Mouse (Mus musculus) heart, embryonic 10.5 days (tissue): ENCODE results near the gene Cldn7. TPM values are rescaled to one million over a fixed set of nuclear protein-coding genes. Genes with fewer than 3 reads are reported as not detected.
"Not testable (repeated sequence)": the region's sequence is repeated elsewhere in the genome, so short reads cannot be mapped to it uniquely, and the experiment has no call there.

Source experiments
- DNase-seq: peaks from one replicate; pipeline ENCODE4 v3.0.0-alpha.2; 2017; ENCODE audit warnings: low spot score
- H3K27ac ChIP-seq: fragments of 300-500 bp; sonication (generic); 2 replicates; pipeline ENCODE4 v1.5.1; 2016; ENCODE audit warnings: mild to moderate bottlenecking
- H3K27me3 ChIP-seq: fragments of 300-500 bp; sonication (generic); 2 replicates; pipeline ENCODE4 v1.6.1; 2016; ENCODE audit warnings: mild to moderate bottlenecking; ENCODE audit not compliant: poor library complexity, insufficient read depth, severe bottlenecking
- H3K36me3 ChIP-seq: fragments of 300-500 bp; sonication (generic); 2 replicates; pipeline ENCODE4 v1.6.1; 2016; ENCODE audit warnings: mild to moderate bottlenecking, moderate library complexity
- H3K4me1 ChIP-seq: fragments of 300-500 bp; sonication (generic); 2 replicates; pipeline ENCODE4 v1.6.1; 2016; ENCODE audit warnings: mild to moderate bottlenecking
- H3K4me3 ChIP-seq: fragments of 300-500 bp; sonication (generic); 2 replicates; pipeline ENCODE4 v1.5.1; 2016; ENCODE audit warnings: mild to moderate bottlenecking, moderate library complexity
- H3K9me3 ChIP-seq: fragments of 300-500 bp; sonication (generic); 2 replicates; pipeline ENCODE4 v1.6.1; 2016; ENCODE audit warnings: mild to moderate bottlenecking, moderate library complexity
- WGBS: fragments of 180-500 bp; shearing (Covaris S2); methylation state at CpG from one replicate; pipeline ENCODE4 v1.1.7; 2016; 5-methylcytosine and 5-hydroxymethylcytosine counted together
- polyA plus RNA-seq: library from polyadenylated mRNA; unstranded; fragments of >200 nt; fragmentation: Nextera tagmentation; extraction: Ambion mirVana; gene quantifications from 2 replicates; pipeline ENCODE4 v1.2.1, GENCODE M21; 2016

Cldn7 gene
- 4.7 and 22.3 TPM in 2 replicates for polyA plus RNA-seq

DNA sequence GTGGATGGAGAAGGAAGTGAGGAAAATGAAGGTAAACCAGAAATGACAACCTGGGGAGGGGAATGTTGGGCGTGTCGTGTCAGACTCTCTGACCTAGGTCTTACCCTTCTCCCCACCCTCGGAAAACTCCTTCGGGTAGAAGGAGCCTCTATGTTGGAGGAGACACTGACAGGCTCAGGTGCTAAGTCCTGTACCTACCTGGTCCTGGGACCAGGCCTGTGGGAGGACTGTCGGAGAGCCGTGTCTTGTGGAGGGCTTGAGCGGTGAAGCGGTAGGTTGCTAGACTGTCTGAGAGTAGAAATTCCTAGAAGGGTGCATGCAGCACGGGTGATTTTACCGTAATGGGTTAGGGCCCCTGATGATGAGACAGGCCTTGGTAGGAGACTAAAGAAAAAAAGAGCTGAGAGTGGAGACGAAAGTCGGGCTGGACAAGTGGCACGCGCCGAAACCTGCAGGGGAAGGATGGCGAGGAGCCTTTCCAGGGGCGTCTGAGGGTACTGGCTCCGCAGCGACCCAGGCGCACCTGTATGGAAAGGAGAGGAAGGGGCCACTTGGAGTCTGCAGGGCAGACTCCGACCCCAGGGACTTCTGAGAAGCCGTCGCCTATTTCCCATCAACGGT is at the start of gene Cldn7:
Gene Cldn7 (plus strand): TSS at position 130 of the 621 bp plus-strand sequence.
- DNase-seq = no peak

GRCm38 (mm10) chr11:69914917-69915430 is 49.6 kb upstream of the Cldn7 start:
- peak overlapping the region; percentile 91 for H3K4me3 ChIP-seq
- H3K27ac ChIP-seq = peak overlapping the region; percentile 97
- WGBS = 37% methylated on average over 9 of the region's 9 CpGs
- H3K4me1 ChIP-seq = peaks cover 55% of the 10 kb centered on the region
- no peaks in the 10 kb centered on the region for H3K9me3 ChIP-seq
- H3K27me3 ChIP-seq = no peaks in the 10 kb centered on the region
- peaks cover 85% of the 10 kb centered on the region for H3K36me3 ChIP-seq
- DNase-seq = peak; percentile 74

More for the DNA sequence above, at the start of gene Cldn7:
- 0 out of 2 replicates have a peak within 1 kb of the TSS, but pooled peaks have one; percentile 43 for H3K27ac ChIP-seq
- WGBS = 10% methylated on average over 24 of the region's 24 CpGs
- peaks cover 74% of the 10 kb centered on the region for H3K27me3 ChIP-seq
- peaks cover 21% of the 10 kb centered on the region for H3K4me1 ChIP-seq
- H3K9me3 ChIP-seq = no peaks in the 10 kb centered on the region
- peak within 1 kb of the TSS; percentile 59 for H3K4me3 ChIP-seq
- peaks cover 18% of the 10 kb centered on the region for H3K36me3 ChIP-seq

DNA sequence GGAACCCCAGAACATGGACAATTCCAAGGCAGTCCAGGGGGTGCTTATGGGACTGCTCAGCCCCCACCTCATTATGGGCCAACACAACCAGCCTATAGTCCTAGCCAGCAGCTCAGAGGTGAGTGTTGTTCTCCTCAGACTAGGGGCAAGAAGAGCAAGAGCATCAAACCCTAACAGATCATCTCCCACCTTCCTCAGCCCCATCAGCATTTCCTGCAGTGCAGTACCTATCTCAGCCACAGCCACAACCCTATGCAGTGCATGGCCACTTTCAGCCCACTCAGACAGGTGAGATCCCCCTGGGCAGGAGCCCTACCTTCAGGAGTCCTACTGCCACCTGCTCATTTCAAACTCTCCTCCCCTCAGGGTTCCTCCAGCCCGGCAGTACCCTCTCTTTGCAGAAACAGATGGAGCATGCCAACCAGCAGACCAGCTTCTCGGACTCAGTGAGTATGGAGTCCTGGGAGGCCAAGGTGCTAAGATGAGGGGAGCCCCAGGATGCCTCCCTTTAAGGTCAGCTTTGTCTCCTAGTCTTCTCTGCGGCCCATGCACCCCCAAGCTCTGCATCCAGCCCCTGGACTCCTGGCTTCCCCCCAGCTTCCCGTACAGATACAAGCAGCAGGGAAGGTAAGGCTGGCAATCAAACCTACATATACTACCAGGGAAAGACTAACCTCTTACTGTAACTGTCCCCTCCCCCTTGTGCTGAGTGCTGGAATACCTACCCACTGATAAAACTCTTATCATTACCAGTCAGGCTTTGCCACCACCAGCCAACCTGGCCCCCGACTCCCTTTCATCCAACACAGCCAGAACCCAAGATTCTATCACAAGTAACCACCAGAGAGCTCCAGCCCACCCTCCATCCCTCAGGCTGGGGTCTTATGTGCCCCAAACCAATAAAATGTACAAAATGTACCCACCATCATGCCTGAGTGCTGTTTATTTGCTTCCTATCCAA is 48.6 kb upstream of the Cldn7 start:
- DNase-seq = peak; percentile 76
- 62% methylated on average over 5 of the region's 5 CpGs for WGBS
- no peaks in the 10 kb centered on the region for H3K27me3 ChIP-seq
- H3K9me3 ChIP-seq = no peaks in the 10 kb centered on the region
- H3K4me1 ChIP-seq = peaks cover 55% of the 10 kb centered on the region
- peak overlapping the region; percentile 91 for H3K4me3 ChIP-seq
- H3K36me3 ChIP-seq = peaks cover 75% of the 10 kb centered on the region
- peak overlapping the region; percentile 31 for H3K27ac ChIP-seq

- H3K27me3 ChIP-seq, H3K9me3 ChIP-seq, DNase-seq, H3K27ac ChIP-seq: not testable (repeated sequence)
- H3K36me3 ChIP-seq = peaks cover 67% of the 10 kb centered on the region
- peaks cover 55% of the 10 kb centered on the region for H3K4me1 ChIP-seq
- H3K4me3 ChIP-seq = peak overlapping the region; percentile 91; the same call in 1 of the 2 replicates
- 56% methylated on average over 7 of the region's 7 CpGs for WGBS
Measured at GRCm38 (mm10) chr11:69916652-69917378, 47.8 kb upstream of the Cldn7 start.

- H3K9me3 ChIP-seq = no peaks in the 10 kb centered on the region
- DNase-seq = peak; percentile 59
- no peaks in the 10 kb centered on the region for H3K27me3 ChIP-seq
- H3K4me3 ChIP-seq = no peak overlapping the region
- peaks cover 60% of the 10 kb centered on the region for H3K36me3 ChIP-seq
- H3K27ac ChIP-seq = no peak overlapping the region
- 82% methylated on average over 8 of the region's 8 CpGs for WGBS
- H3K4me1 ChIP-seq = peaks cover 59% of the 10 kb centered on the region
Measured at GRCm38 (mm10) chr11:69917379-69917948, 47.1 kb upstream of the Cldn7 start.

DNA sequence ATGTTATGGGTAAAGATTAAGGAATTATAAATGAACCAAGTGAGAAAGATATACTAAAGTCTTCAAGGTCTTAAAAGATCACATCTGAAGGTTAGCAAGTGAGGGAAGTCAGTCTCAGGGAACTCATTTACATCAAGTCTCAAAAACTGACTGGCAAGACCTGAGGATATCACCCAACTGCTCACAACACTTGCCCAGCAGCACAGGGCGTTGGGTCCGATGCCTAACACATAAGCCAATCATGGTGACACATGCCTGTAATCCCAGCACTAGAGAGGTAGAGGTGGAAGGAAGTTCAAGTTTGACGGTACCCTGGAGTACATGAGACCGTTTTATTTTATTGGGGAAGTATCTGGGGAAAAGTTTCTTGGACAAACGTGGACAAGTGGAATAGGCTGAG is 46.5 kb upstream of the Cldn7 start:
- H3K27me3 ChIP-seq = no peaks in the 10 kb centered on the region
- no peak overlapping the region for H3K27ac ChIP-seq
- no peak overlapping the region for H3K4me3 ChIP-seq
- peaks cover 56% of the 10 kb centered on the region for H3K4me1 ChIP-seq
- WGBS = 81% methylated on average over 5 of the region's 5 CpGs
- no peaks in the 10 kb centered on the region for H3K9me3 ChIP-seq
- DNase-seq = peak; percentile 66
- H3K36me3 ChIP-seq = peaks cover 54% of the 10 kb centered on the region

DNA sequence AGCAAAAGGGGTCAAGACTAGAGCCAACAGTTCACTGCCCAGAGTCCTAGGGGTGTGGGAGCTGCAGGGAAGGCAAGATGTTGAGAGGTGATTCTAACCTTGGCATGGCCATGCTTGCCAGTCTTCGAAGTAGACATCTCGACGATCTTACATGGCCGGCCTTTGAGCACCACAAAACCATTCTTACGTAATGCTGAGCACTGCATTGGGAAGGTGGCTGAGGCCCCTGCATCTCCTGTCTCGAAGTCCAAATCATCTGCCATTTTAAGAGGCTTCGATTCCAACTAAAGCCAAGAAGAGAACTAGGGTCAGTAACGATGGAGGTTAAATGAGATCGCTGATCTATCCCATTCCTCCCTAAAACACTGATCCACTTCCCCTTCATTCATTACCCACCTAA is 45.5 kb upstream of the Cldn7 start:
- no peaks in the 10 kb centered on the region for H3K27me3 ChIP-seq
- peak overlapping the region; percentile 85 for H3K4me3 ChIP-seq
- peak; percentile 73 for DNase-seq
- H3K4me1 ChIP-seq = peaks cover 50% of the 10 kb centered on the region
- H3K27ac ChIP-seq = peak overlapping the region; percentile 97
- H3K36me3 ChIP-seq = peaks cover 50% of the 10 kb centered on the region
- H3K9me3 ChIP-seq = no peaks in the 10 kb centered on the region
- WGBS = 82% methylated on average over 9 of the region's 9 CpGs

DNA sequence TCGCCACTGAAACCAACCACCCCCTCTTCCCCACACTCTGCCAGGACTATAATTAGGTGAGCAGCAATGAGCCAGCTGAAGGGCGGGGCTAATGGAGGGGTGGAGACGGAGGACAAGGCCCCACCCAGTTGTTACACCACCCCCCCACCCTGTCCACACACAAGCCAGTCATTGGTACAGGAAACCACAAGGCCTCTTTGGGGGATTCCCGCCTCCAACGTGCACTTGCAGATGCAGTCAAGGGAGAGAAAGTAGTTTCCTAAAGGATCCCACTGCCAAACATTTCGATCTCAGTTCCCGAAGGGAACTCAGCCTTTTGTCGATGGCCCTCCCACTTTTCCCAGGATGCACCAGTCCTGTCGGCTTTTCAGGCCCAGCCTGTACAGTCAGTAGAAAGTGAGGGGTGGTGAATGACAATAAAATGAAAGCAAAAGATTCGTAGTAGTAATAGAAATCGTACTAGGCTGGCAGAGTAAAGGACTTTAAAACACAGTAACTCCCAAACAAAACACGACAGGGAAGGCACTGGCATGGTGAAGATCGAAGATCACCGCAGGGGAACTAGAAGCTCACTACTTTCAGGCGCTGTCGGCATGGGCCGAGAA is 44.8 kb upstream of the Cldn7 start:
- peaks cover 49% of the 10 kb centered on the region for H3K36me3 ChIP-seq
- no peaks in the 10 kb centered on the region for H3K27me3 ChIP-seq
- H3K4me3 ChIP-seq = peak overlapping the region; percentile 85
- DNase-seq = peak; percentile 95
- no peaks in the 10 kb centered on the region for H3K9me3 ChIP-seq
- H3K4me1 ChIP-seq = peaks cover 43% of the 10 kb centered on the region
- WGBS = under 1% methylated on average over 17 of the region's 17 CpGs
- peak overlapping the region; percentile 97 for H3K27ac ChIP-seq

DNA sequence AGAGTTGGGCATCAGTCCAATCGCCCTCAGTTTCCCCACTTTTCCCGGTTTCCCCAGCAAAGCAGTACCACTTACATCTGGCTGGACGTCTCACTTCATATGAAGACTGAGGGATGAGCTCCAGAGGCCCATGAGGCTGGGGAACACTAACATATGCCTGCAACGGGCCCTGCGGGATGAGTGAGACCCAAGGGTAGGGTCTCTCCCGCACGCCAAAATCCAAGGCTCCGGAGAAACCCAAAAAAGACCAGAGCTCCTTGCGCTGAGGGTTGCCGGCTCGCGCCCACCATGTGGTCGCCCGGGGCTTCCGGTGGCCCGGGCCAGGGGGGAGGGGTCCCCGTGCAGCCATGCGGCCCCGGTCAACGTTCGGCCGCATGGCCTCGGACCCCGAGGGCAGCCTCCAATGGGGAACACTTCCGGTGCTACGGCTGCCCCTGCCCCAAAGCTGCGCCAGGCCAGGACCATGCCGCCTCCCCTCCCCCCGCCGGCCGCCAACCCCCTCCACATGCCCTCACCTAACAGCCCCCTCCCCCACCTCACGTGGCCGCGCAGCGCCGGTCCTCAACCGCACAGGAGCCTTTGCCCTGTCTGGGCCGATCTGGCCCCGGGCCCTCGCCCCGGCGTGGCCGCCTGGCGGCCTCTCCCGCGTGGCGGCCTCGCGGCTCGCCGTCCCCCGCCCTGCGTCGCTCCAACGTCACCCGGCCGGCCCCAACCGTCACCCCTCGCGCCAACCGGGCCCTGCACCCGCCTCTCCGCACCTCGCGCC is 44.1 kb upstream of the Cldn7 start:
- Histone ChIP-seq H3K27ac (peak overlapping the region; percentile 97), H3K9me3 (no peaks in the 10 kb centered on the region), H3K4me3 (peak overlapping the region; percentile 85), H3K27me3 (no peaks in the 10 kb centered on the region), H3K36me3 (peaks cover 42% of the 10 kb centered on the region), H3K4me1 (peaks cover 36% of the 10 kb centered on the region)
- under 1% methylated on average over 64 of the region's 65 CpGs for WGBS
- peak; percentile 79 for DNase-seq

DNA sequence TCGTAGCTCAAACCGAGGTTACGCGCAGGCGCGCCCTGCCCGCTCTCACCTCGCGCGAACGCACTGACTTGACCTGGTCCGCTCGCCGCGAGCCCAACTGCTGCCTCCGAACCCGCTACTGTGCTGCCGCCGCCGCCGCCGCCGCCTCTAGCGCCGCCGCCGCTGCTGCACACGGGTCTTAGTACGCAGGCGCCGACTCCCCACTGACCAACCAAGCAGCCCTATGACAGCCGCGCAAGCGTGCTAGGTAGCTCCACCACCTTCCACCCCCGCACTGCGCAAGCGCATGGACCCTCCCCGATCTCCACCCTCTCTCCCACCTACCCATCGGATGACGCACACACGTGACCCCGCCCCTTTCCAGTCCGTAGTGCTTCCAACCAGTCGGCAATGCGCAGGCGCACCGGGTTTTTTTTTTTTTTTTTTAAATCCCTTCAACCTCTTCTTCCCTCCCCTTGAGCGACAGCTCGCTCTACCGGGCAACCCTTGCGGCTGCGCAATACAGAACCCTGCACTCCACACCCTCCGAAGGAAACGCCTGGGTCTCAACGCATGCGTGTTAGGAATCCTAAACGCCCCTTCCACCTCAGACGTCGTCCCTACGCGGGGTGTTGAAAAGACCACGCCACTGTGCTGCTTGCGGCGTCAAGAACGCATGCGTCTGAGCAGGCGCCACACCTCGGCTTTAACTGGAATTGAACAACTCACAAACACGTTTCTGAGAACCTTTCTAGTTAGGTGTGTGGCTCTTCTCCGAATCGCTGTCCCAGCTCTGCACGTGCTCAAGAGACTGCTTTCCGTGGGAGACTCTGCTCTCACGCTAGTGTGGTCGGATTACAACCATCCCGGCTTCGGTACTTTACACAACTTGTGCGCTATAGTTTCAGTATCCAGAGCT is 43.2 kb upstream of the Cldn7 start, which contains the start of gene Eif5a:
Gene Eif5a (minus strand): TSS at position 845 of the 898 bp plus-strand sequence.
- H3K36me3 ChIP-seq = peaks cover 33% of the 10 kb centered on the region
- peak; percentile 100 for DNase-seq
- H3K4me1 ChIP-seq = peaks cover 27% of the 10 kb centered on the region
- WGBS = under 1% methylated on average over 78 of the region's 78 CpGs
- H3K4me3 ChIP-seq = peak within 1 kb of the TSS; percentile 85
- no peaks in the 10 kb centered on the region for H3K9me3 ChIP-seq
- peak within 1 kb of the TSS; percentile 97 for H3K27ac ChIP-seq
- no peaks in the 10 kb centered on the region for H3K27me3 ChIP-seq
